Mouse (Mus musculus) liver, embryonic 14 days (tissue): ENCODE measurements around the gene Vmn1r202. TPM values are rescaled to one million over a fixed set of nuclear protein-coding genes. Genes with fewer than 3 reads are reported as not detected.

Experiments
- polyA plus RNA-seq: library from polyadenylated mRNA; depleted of rRNA; stranded (reverse); fragments of >200 nt; gene quantifications from 2 replicates; pipeline ENCODE4 v1.2.3, GENCODE M21; 2012; rRNA removed

The Vmn1r202 gene
- not detected in 2 replicates for polyA plus RNA-seq

GRCm38 (mm10) chr13:22505281-22505680, at the start of gene Vmn1r202:
TSS of gene Vmn1r202 (minus strand) at chr13:22505381.

GRCm38 (mm10) chr13:22552898-22553297, 47.7 kb upstream of the Vmn1r202 start, which contains the start of gene Vmn1r204:
TSS of gene Vmn1r204 (plus strand) at chr13:22553198.

GRCm38 (mm10) chr13:22517814-22518213, 12.6 kb upstream of the Vmn1r202 start, which contains the start of gene Vmn1r203:
TSS of gene Vmn1r203 (plus strand) at chr13:22518114.

GRCm38 (mm10) chr13:22471623-22472022, 33.6 kb downstream of the Vmn1r202 start, which contains the start of gene Vmn1r201:
TSS of gene Vmn1r201 (plus strand) at chr13:22471923.

Other genes with a start within 250 kb of the Vmn1r202 start
- gene Vmn1r195, start 234.9 kb downstream of the Vmn1r202 start, polyA plus RNA-seq = not detected in 2 replicates
- not detected in 2 replicates for gene Vmn1r196, start 215.5 kb downstream of the Vmn1r202 start, polyA plus RNA-seq
- gene Vmn1r197, start 180.8 kb downstream of the Vmn1r202 start, polyA plus RNA-seq = not detected in 2 replicates
- not detected in 2 replicates for gene Vmn1r198, start 155.0 kb downstream of the Vmn1r202 start, polyA plus RNA-seq
- gene Vmn1r199, start 125.6 kb downstream of the Vmn1r202 start, polyA plus RNA-seq = not detected in 2 replicates
- not detected in 2 replicates for gene Vmn1r200, start 115.0 kb downstream of the Vmn1r202 start, polyA plus RNA-seq
- gene Vmn1r201, start 33.5 kb downstream of the Vmn1r202 start, polyA plus RNA-seq = not detected in 2 replicates
- gene Vmn1r203, start 12.7 kb upstream of the Vmn1r202 start, polyA plus RNA-seq = not detected in 2 replicates
- gene Vmn1r204, start 47.8 kb upstream of the Vmn1r202 start, polyA plus RNA-seq = not detected in 2 replicates
- gene Vmn1r205, start 87.6 kb upstream of the Vmn1r202 start, polyA plus RNA-seq = not detected in 2 replicates
- gene Vmn1r206, start 118.9 kb upstream of the Vmn1r202 start, polyA plus RNA-seq = not detected in 2 replicates
- gene Vmn1r207-ps, start 224.2 kb upstream of the Vmn1r202 start, polyA plus RNA-seq = not detected in 2 replicates